Mouse (Mus musculus): ENCODE results near the gene Ckm. TPM values are rescaled to one million over a fixed set of nuclear protein-coding genes. Genes with fewer than 3 reads are reported as not detected.

The Ckm gene
- not detected in 2 replicates for polyA plus RNA-seq (2014; fragmentation: Nextera tagmentation; extraction: Ambion mirVana)

GRCm38 (mm10) chr7:19404476-19404875 is at the start of gene Ckm:
Gene Ckm (plus strand): TSS chr7:19404776.
- no peaks in the 10 kb centered on the region for H3K36me3 ChIP-seq (replicated peaks; ENCODE audit: control insufficient read depth, insufficient read depth)
- H3K27me3 ChIP-seq (ENCODE audit: control insufficient read depth, insufficient read depth, low read length), result peaks cover 43% of the 10 kb centered on the region
- peak within 1 kb of the TSS; percentile 86 for H3K4me2 ChIP-seq (replicated peaks)
- H3K9ac ChIP-seq, result peak within 1 kb of the TSS; percentile 48
- no peak for ATAC-seq (ENCODE audit: low FRiP score)
- no peaks in the 10 kb centered on the region for H3K9me3 ChIP-seq (ENCODE audit: control insufficient read depth, low read length)
- peak within 1 kb of the TSS; percentile 42 for H3K4me3 ChIP-seq (replicated peaks; ENCODE audit: low read length)
- no peaks in the 10 kb centered on the region; the same call in 1 of the 2 replicates for H3K4me1 ChIP-seq (replicated peaks; ENCODE audit: control insufficient read depth, insufficient read depth, low read length)
- no peak within 1 kb of the TSS for H3K27ac ChIP-seq
- no peak for DNase-seq (ENCODE audit: low spot score)
- WGBS, result 56% methylated on average over 7 of the region's 7 CpGs

GRCm38 (mm10) chr7:19354991-19355390 is 49.6 kb upstream of the Ckm start:
- Histone ChIP-seq H3K9me3 (ENCODE audit: control insufficient read depth, low read length) (no peaks in the 10 kb centered on the region), H3K36me3 (replicated peaks; ENCODE audit: control insufficient read depth, insufficient read depth) (peaks cover 57% of the 10 kb centered on the region), H3K27me3 (ENCODE audit: control insufficient read depth, insufficient read depth, low read length) (no peaks in the 10 kb centered on the region), H3K9ac (no peak overlapping the region), H3K4me1 (replicated peaks; ENCODE audit: control insufficient read depth, insufficient read depth, low read length) (peaks cover 10% of the 10 kb centered on the region; the same call in 1 of the 2 replicates), H3K4me2 (replicated peaks) (no peak overlapping the region), H3K4me3 (replicated peaks; ENCODE audit: low read length) (no peak overlapping the region), H3K27ac (no peak overlapping the region)
- ATAC-seq (ENCODE audit: low FRiP score), result no peak
- 92% methylated on average over 5 of the region's 5 CpGs for WGBS
- no peak for DNase-seq (ENCODE audit: low spot score)

GRCm38 (mm10) chr7:19356311-19356710 is 48.3 kb upstream of the Ckm start:
- H3K9me3 ChIP-seq (ENCODE audit: control insufficient read depth, low read length), result no peaks in the 10 kb centered on the region
- no peak for DNase-seq (ENCODE audit: low spot score)
- peaks cover 47% of the 10 kb centered on the region for H3K36me3 ChIP-seq (replicated peaks; ENCODE audit: control insufficient read depth, insufficient read depth)
- WGBS, result 68% methylated on average over 10 of the region's 10 CpGs
- no peaks in the 10 kb centered on the region for H3K27me3 ChIP-seq (ENCODE audit: control insufficient read depth, insufficient read depth, low read length)
- no peak overlapping the region for H3K9ac ChIP-seq
- no peak overlapping the region for H3K4me2 ChIP-seq (replicated peaks)
- no peak for ATAC-seq (ENCODE audit: low FRiP score)
- no peak overlapping the region for H3K27ac ChIP-seq
- H3K4me3 ChIP-seq (replicated peaks; ENCODE audit: low read length), result no peak overlapping the region
- H3K4me1 ChIP-seq (replicated peaks; ENCODE audit: control insufficient read depth, insufficient read depth, low read length), result peaks cover 15% of the 10 kb centered on the region; the same call in 1 of the 2 replicates

- no peaks in the 10 kb centered on the region for H3K9me3 ChIP-seq (ENCODE audit: control insufficient read depth, low read length)
- WGBS, result 93% methylated on average over 25 of the region's 25 CpGs
- H3K36me3 ChIP-seq (replicated peaks; ENCODE audit: control insufficient read depth, insufficient read depth), result peaks cover 34% of the 10 kb centered on the region
- H3K4me3 ChIP-seq (replicated peaks; ENCODE audit: low read length), result peak overlapping the region; percentile 72; the same call in 1 of the 2 replicates
- H3K4me2 ChIP-seq (replicated peaks), result peak overlapping the region; percentile 85
- H3K9ac ChIP-seq, result 0 out of 2 replicates have a peak overlapping the region, but pooled peaks have one; percentile 72
- no peaks in the 10 kb centered on the region for H3K27me3 ChIP-seq (ENCODE audit: control insufficient read depth, insufficient read depth, low read length)
- DNase-seq (ENCODE audit: low spot score) (no peak), ATAC-seq (ENCODE audit: low FRiP score) (no peak)
- peaks cover 20% of the 10 kb centered on the region; the same call in 1 of the 2 replicates for H3K4me1 ChIP-seq (replicated peaks; ENCODE audit: control insufficient read depth, insufficient read depth, low read length)
- H3K27ac ChIP-seq, result no peak overlapping the region
Measured at GRCm38 (mm10) chr7:19357381-19358375, 46.9 kb upstream of the Ckm start.

- WGBS, result 29% methylated on average over 13 of the region's 13 CpGs
- ATAC-seq (ENCODE audit: low FRiP score), result no peak
- peaks cover 24% of the 10 kb centered on the region for H3K36me3 ChIP-seq (replicated peaks; ENCODE audit: control insufficient read depth, insufficient read depth)
Measured at GRCm38 (mm10) chr7:19358634-19359033, 45.9 kb upstream of the Ckm start.

GRCm38 (mm10) chr7:19359299-19359891 is 45.2 kb upstream of the Ckm start, which contains the start of the genes Cd3eap and Ppp1r13l:
Gene Cd3eap (minus strand): TSS chr7:19359483.
Gene Ppp1r13l (plus strand): TSS chr7:19359749.
- Histone ChIP-seq H3K9ac (peak within 1 kb of the TSS; percentile 72), H3K27me3 (ENCODE audit: control insufficient read depth, insufficient read depth, low read length) (no peaks in the 10 kb centered on the region), H3K4me1 (replicated peaks; ENCODE audit: control insufficient read depth, insufficient read depth, low read length) (peaks cover 20% of the 10 kb centered on the region; the same call in 1 of the 2 replicates), H3K4me2 (replicated peaks) (peak within 1 kb of the TSS; percentile 85), H3K4me3 (replicated peaks; ENCODE audit: low read length) (peak within 1 kb of the TSS; percentile 72), H3K9me3 (ENCODE audit: control insufficient read depth, low read length) (no peaks in the 10 kb centered on the region), H3K27ac (no peak within 1 kb of the TSS; the same call in 1 of the 2 replicates), H3K36me3 (replicated peaks; ENCODE audit: control insufficient read depth, insufficient read depth) (peaks cover 21% of the 10 kb centered on the region)
- DNase-seq (ENCODE audit: low spot score), result peak; percentile 84
- peak; percentile 82 for ATAC-seq (ENCODE audit: low FRiP score)
- under 1% methylated on average over 31 of the region's 31 CpGs for WGBS

More at GRCm38 (mm10) chr7:19358634-19359033, 45.9 kb upstream of the Ckm start:
- Histone ChIP-seq H3K4me3 (replicated peaks; ENCODE audit: low read length) (peak overlapping the region; percentile 72), H3K4me2 (replicated peaks) (peak overlapping the region; percentile 85), H3K9me3 (ENCODE audit: control insufficient read depth, low read length) (no peaks in the 10 kb centered on the region), H3K4me1 (replicated peaks; ENCODE audit: control insufficient read depth, insufficient read depth, low read length) (peaks cover 20% of the 10 kb centered on the region; the same call in 1 of the 2 replicates), H3K27ac (no peak overlapping the region), H3K9ac (peak overlapping the region; percentile 72), H3K27me3 (ENCODE audit: control insufficient read depth, insufficient read depth, low read length) (no peaks in the 10 kb centered on the region)
- DNase-seq (ENCODE audit: low spot score), result no peak

- Histone ChIP-seq H3K4me2 (replicated peaks) (peak overlapping the region; percentile 85), H3K36me3 (replicated peaks; ENCODE audit: control insufficient read depth, insufficient read depth) (peaks cover 14% of the 10 kb centered on the region; the same call in 1 of the 2 replicates), H3K4me3 (replicated peaks; ENCODE audit: low read length) (peak overlapping the region; percentile 72), H3K9me3 (ENCODE audit: control insufficient read depth, low read length) (no peaks in the 10 kb centered on the region), H3K27me3 (ENCODE audit: control insufficient read depth, insufficient read depth, low read length) (no peaks in the 10 kb centered on the region), H3K4me1 (replicated peaks; ENCODE audit: control insufficient read depth, insufficient read depth, low read length) (peaks cover 20% of the 10 kb centered on the region; the same call in 1 of the 2 replicates), H3K9ac (peak overlapping the region; percentile 72), H3K27ac (no peak overlapping the region; the same call in 1 of the 2 replicates)
- ATAC-seq (ENCODE audit: low FRiP score) (peak; percentile 69), DNase-seq (ENCODE audit: low spot score) (peak; percentile 54)
- WGBS, result under 1% methylated on average over 45 of the region's 45 CpGs
Measured at GRCm38 (mm10) chr7:19359892-19360641, 44.5 kb upstream of the Ckm start.

GRCm38 (mm10) chr7:19360944-19361343 is 43.6 kb upstream of the Ckm start:
- peak overlapping the region; percentile 85 for H3K4me2 ChIP-seq (replicated peaks)
- peak; percentile 61 for ATAC-seq (ENCODE audit: low FRiP score)
- peaks cover 20% of the 10 kb centered on the region; the same call in 1 of the 2 replicates for H3K4me1 ChIP-seq (replicated peaks; ENCODE audit: control insufficient read depth, insufficient read depth, low read length)
- H3K27ac ChIP-seq, result no peak overlapping the region
- H3K9me3 ChIP-seq (ENCODE audit: control insufficient read depth, low read length), result no peaks in the 10 kb centered on the region
- DNase-seq (ENCODE audit: low spot score), result peak; percentile 80
- WGBS, result under 1% methylated on average over 27 of the region's 27 CpGs
- H3K27me3 ChIP-seq (ENCODE audit: control insufficient read depth, insufficient read depth, low read length), result no peaks in the 10 kb centered on the region
- 0 out of 2 replicates have a peak, but pooled peaks cover 8% of the 10 kb centered on the region for H3K36me3 ChIP-seq (replicated peaks; ENCODE audit: control insufficient read depth, insufficient read depth)
- H3K4me3 ChIP-seq (replicated peaks; ENCODE audit: low read length), result peak overlapping the region; percentile 72
- peak overlapping the region; percentile 52 for H3K9ac ChIP-seq

Data from hindbrain, embryonic 14.5 days (tissue).